Mouse (Mus musculus) lung, postnatal 10 days (tissue): ENCODE measurements at regions not wholly inside any gene's neighbourhood (a gene's known extent, or its start where the extent isn't known, plus 50 kb on each side); places are given as distances from the start of the nearest gene placed in this dataset.

Experiments
- DNase-seq: peaks from one replicate; pipeline ENCODE4 v3.0.0; 2021

- DNase-seq = no peak
Observed at GRCm38 (mm10) chr2:114835694-114836093, 180.9 kb upstream of the Dph6 start.

DNA sequence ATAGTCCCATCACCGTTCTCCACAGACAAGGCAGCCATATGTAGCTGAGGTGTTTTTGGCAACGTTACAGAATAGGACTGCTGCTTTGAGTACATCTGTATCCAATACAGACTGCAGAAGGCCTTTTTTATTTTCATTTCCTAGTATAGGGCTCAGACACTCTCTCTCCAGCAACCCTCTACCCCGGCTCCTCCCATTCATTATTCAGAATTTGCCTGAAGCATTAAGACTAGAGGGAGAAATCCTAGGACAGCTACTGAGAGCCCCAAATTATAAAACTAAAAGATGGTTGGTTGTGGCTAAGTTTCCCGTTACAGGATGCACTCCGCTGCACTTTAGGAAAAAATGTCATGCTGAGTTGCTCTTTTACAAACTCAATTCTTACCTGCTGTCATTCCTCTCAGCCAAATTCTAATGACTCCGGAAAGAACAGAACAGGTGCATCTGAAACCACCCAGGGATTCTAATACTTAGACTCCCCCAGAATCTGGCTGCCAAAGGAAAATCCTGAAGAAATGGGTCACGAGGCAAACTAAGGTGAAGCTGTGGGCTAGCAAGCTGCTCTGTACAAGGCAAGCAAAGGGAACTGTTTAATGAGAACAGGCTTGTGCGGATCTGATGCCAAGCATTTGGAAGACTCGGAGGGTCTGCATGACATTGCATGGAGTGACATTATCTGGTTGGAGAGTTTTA, 189.1 kb upstream of the Dph6 start:
- DNase-seq = no peak

GRCm38 (mm10) chr2:114844389-114844771, 189.6 kb upstream of the Dph6 start:
- no peak for DNase-seq

DNA sequence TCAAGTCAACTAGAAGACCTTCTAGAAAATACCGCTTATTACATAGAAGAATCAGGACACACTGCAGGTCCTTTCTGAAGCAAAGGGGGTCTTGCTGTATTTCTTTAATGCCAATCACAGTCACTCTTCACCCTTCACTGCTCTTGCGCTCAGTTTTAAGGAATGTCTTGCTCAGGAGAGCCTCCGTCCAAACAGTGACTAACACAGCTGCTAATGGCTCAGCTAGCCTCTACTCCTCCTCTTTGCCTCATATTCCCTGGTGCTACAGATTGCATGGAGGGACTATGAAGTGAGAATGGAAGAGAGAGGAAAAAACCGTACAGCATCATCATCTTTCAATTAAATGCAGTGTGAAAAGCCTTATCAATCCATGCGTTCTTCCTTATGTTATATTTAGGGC, 193.7 kb upstream of the Dph6 start:
- DNase-seq = no peak

- DNase-seq = no peak
Observed at GRCm38 (mm10) chr2:114848914-114849313, 194.2 kb upstream of the Dph6 start.

GRCm38 (mm10) chr2:114853715-114854530, 199.2 kb upstream of the Dph6 start:
- DNase-seq = peak; percentile 80

DNA sequence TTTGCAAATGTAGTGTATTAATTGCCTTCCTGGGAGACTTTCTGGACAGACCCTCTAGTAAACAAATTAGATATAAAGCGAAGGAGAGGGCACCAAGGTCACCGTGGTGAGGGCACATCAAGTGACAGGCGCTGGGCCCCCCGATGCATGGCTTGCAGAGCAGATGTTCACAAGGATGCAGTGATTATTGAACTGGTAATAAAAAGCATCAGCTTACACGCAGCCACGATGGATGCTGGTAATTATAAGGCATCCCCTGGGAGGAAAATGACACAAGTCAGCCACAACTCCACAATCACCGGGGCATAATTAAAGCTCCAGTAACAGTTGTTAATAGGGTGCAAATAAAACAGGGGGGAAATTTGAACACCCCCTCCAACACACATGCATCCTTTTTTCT, 217.5 kb upstream of the Dph6 start:
- no peak for DNase-seq

GRCm38 (mm10) chr2:114873090-114873489, 218.3 kb upstream of the Dph6 start:
- no peak for DNase-seq

DNA sequence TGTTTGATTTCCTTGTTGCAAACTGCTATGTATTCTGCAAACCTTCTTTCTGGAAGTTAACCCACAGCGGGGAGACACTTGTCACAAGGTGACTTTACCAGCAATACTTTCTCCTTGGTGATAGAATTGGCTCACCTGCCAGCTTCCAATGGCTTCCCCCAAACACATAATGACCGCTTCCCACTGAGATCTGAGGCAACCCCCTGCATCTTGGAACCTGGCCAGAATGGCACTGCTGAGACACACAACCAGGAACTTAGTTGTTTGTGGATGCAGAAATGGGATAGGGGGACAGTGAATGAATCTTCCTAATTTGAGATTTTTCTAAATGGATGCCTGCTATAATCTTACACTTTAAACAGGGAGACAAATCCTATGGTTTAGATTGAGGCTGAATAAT, 224.3 kb upstream of the Dph6 start:
- no peak for DNase-seq

- DNase-seq = no peak
Observed at GRCm38 (mm10) chr2:114879784-114880183, 225.0 kb upstream of the Dph6 start.

DNA sequence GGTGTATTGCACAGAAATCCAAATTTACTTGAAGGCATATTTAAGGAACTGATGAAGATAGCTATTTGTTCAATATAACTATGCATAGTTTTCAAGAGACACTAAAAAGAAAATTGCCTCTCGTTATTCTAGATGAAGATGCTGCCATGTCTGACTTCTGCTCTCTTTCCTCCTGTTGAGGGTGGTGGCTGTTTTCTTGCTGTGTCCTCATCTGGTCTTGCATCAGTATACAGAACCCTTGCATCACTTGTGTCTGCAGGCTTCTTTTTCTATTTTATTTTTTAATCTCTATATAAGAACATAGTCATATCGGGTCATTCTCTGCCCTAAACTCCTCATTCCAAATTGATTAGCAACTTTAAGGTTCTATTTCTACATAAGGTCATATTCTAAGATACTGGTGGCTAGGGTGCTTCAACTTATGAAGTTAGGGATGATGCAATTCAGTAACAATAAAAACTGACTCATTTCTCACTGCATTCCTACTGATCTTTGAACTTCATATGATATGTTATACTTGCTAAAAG, 231.0 kb upstream of the Dph6 start:
- no peak for DNase-seq

DNA sequence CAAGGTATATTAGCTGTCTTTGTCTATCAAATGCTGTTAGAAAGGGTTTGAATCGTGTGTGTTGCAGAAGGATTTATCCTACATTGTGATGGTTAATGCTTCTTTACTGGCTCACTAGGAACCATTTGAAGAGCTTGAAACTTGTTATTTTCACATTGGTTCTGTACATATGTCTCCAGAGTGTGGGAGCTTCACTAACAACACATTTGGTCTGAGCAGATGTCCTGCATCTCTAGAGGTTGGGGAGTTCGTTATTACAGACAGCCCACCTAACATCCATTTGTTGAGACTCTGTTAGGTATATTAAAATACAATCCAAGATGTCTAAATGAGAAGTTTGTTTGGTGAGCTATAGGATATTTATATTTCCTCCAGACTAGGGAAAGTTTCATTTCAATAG, 244.0 kb upstream of the Dph6 start:
- no peak for DNase-seq

- no peak for DNase-seq
Observed at GRCm38 (mm10) chr2:114911845-114912500, 257.2 kb upstream of the Dph6 start.

GRCm38 (mm10) chr2:114915025-114915690, 260.4 kb upstream of the Dph6 start:
- DNase-seq = peak; percentile 6

DNA sequence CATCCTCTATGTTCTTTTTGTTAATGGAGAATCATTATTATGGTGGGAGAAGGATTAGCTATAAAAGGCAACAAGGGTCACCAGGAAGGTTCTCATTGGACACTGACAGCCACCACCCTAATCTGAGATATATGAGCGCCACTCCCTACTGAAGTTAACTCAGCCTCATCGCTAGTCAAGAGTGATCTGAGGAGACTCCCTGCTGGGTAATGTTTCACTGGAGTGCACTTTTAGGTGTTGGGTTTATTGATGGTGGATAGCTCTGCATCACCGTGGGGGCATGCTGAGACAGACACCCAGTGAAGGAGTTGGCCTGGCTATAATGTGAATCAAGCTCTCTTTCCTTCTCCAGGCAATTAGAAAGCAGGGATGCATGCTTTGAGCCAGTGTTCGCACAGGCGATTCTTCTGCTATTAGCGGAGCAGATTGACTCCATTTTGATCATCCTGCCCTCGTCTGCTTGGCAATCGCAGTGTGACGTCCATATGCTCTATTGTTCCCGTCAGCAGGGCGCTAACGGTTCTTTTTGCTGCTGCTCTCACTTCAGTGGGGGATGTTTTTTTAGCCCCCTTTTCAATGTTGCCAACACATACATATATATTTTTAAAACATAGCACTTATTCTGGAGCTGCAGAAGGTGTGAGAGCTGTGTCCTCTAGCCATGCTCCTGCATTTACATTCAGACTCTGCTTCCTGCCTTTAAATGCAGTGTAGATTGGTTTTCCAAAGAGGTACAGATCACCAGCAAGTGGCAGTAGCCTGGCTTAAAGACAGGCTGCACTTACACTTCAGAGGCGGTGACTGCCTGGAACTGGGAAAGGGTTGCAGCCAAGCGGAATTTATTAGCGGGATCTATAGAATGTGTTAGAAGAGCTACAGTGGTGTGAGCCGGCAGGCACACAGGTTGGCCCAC, 263.9 kb upstream of the Dph6 start:
- DNase-seq = no peak

DNA sequence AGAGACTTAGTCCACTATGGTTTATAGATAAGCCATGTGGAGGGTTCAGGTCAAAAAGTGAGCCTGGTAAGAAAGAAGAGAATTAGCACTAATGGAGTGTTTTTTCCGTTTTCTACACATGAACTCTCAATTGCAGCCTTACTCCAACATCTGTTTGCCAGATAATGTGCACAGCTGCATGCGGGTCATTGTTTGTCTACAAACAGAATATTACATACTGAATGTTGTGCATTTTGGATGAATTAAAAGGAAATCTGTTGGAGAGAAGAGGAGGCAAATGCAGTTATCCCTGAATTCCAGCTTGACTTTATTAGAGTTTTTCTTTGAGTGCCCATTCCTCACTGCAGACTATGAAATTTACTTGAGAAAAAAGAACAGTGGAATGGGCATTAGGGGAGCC, 269.1 kb upstream of the Dph6 start:
- no peak for DNase-seq

DNA sequence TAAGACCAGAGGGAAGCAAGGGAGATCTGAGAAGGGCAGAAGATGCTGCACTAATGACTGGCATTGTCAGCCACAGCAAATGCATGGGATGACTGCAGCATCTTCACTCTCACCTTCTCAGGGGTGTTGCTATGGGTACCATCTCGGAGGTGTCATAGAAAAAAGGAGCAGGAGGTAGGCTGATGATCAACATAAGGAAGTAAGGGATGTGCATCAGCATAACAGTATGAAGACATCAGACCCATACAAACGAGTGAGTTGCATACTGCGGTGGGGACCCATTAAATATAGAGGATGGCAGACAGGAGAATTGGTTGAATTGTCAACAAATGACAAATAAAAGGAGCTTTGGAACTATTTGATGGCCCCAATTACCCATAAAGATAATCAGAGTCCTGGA, 280.7 kb upstream of the Dph6 start:
- no peak for DNase-seq

- DNase-seq = no peak
Observed at GRCm38 (mm10) chr2:114938416-114939147, 283.8 kb upstream of the Dph6 start.

GRCm38 (mm10) chr2:114966111-114966510, 311.3 kb upstream of the Dph6 start:
- no peak for DNase-seq

DNA sequence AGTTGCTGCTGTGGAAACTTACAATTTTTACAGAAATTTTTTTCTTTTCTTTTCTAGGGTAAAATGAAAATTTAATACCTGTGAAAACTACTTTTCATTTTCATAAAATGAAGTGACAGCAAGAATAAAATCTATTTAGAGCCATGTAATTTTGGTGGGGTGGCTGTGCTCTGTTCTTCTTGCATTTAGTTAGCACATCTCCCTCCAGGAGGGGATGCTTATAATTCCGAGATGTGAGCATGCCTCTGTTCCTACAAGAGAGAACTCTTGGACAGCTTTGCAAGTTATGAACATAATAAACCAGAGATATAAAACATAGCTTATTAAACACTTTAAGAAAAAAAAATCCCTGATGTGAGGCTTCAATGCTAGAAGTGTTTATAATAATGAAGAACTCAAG, 313.9 kb upstream of the Dph6 start:
- no peak for DNase-seq

DNA sequence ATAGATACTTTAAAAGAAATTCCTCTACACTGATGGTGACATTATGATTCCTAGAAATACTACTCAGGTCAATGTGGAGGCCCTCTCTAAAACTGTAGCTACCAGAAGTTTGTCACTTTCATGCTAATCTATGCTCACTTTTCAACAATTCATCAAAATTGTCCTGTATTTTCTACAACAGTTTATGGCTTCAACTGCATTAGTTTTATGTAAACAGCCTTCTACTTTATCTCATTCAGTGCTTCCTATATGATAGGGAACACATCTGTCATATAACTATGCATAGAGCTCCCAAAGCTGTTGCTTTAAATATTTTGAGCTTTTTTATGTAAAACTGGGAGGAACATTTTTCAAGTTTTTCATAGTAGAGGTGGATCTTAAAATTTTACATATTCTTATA, 338.7 kb upstream of the Dph6 start:
- DNase-seq = no peak
